ENCODE assay signal across 8 mouse cellular contexts in the genomic region with DNA sequence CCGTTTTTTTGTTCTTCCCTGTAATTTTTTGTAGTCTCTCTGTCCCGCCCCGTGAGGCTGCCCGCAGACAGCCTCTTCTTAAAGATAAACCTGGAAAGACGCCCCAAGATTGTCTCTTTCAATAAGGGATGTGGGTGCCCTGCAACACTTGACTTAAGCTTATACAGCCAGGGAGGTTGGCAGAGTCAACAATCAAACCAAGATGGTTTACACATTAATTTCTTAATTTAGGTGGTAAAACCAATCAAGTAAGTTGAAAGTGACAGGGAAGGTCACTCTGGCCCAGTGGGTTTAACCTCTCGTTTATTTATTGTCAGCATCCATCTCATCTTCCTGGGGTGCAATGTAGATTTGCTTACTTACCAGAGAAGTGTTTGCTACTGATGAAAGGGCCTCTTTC. TPM values are rescaled to one million over a fixed set of nuclear protein-coding genes. Genes with fewer than 3 reads are reported as not detected.
DNase-seq lines count a peak whose midpoint lies in the region; ATAC-seq and TF ChIP-seq lines count a peak whose summit lies in the region.

No protein-coding gene starts in this region.

- H3K4me2 ChIP-seq in heart, embryonic 15.5 days = peak overlapping the region; percentile 94

- H3K27ac ChIP-seq in heart, embryonic 15.5 days = peak overlapping the region; percentile 100
- no peak overlapping the region for H3K27ac ChIP-seq in ES-E14 (ENCODE audit: insufficient read depth, low read depth, low read length, poor library complexity, severe bottlenecking)
- H3K27ac ChIP-seq in hindbrain, embryonic 10.5 days = peak overlapping the region; percentile 94
- H3K27ac ChIP-seq in midbrain, embryonic 10.5 days (replicated peaks) = peak overlapping the region; percentile 96

- H3K27me3 ChIP-seq in heart, embryonic 15.5 days = no peaks in the 10 kb centered on the region
- H3K27me3 ChIP-seq in hindbrain, embryonic 10.5 days (ENCODE audit: insufficient read depth, poor library complexity, severe bottlenecking) = no peaks in the 10 kb centered on the region
- H3K27me3 ChIP-seq in midbrain, embryonic 10.5 days (ENCODE audit: low read depth, poor library complexity, severe bottlenecking) = no peaks in the 10 kb centered on the region; the same call in 1 of the 2 replicates

- in situ Hi-C loops in ES-E14 (cut with MboI; ENCODE audit: low sequenced_read_pairs in 2 of 2, unreplicated experiment in 2 of 2) = no loop called here

- DNase-seq in heart, postnatal 4 days = no peak
- DNase-seq in ES-E14 (ENCODE audit: low read depth, low spot score) = no peak
- DNase-seq in hindbrain, embryonic 10.5 days (ENCODE audit: low spot score) = no peak
- DNase-seq in midbrain, embryonic 10.5 days (ENCODE audit: low spot score) = no peak
- no peak for DNase-seq in left cerebral cortex, postnatal 4 days
- DNase-seq in left cerebral cortex, postnatal 10 days (ENCODE audit: extremely low spot score in 1 of 2, low spot score in 2 of 2) = no peak
- no peak for DNase-seq in thymus, postnatal 14 days

- intact Hi-C loops in left cerebral cortex, postnatal 4 days (cut with DNase I) = no loop called here
- intact Hi-C loops in left cerebral cortex, postnatal 10 days (cut with DNase I) = no loop called here

- H3K9ac ChIP-seq in heart, embryonic 15.5 days = peak overlapping the region; percentile 75
- peak overlapping the region; percentile 79; the same call in 1 of the 2 replicates for H3K9ac ChIP-seq in ES-E14 (ENCODE audit: insufficient read depth, low read depth, low read length, poor library complexity, severe bottlenecking)

- peaks cover 12% of the 10 kb centered on the region for H3K36me3 ChIP-seq in heart, embryonic 15.5 days
- no peaks in the 10 kb centered on the region for H3K36me3 ChIP-seq in ES-E14 (ENCODE audit: control insufficient read depth, insufficient read depth, low read length, poor library complexity, severe bottlenecking)
- peaks cover 18% of the 10 kb centered on the region for H3K36me3 ChIP-seq in hindbrain, embryonic 10.5 days
- peaks cover 20% of the 10 kb centered on the region for H3K36me3 ChIP-seq in midbrain, embryonic 10.5 days

- 3% methylated on average over 6 of the region's 6 CpGs for WGBS in heart, embryonic 15.5 days
- WGBS in hindbrain, embryonic 10.5 days = 6% methylated on average over 6 of the region's 6 CpGs
- WGBS in midbrain, embryonic 10.5 days = 6% methylated on average over 6 of the region's 6 CpGs

- ATAC-seq in heart, embryonic 15.5 days (replicated peaks; ENCODE audit: insufficient number of reproducible peaks, insufficient read depth, low FRiP score, low read depth) = no peak

- peak overlapping the region; percentile 76 for H3K4me3 ChIP-seq in heart, embryonic 15.5 days
- peak overlapping the region; percentile 81 to 97 for H3K4me3 ChIP-seq in ES-E14 (ENCODE audit: insufficient read depth in 1 of 2, low read depth in 1 of 2, low read length in 2 of 2, poor library complexity in 1 of 2, severe bottlenecking in 1 of 2)
- peak overlapping the region; percentile 82 for H3K4me3 ChIP-seq in hindbrain, embryonic 10.5 days
- peak overlapping the region; percentile 81 for H3K4me3 ChIP-seq in midbrain, embryonic 10.5 days

- H3K4me1 ChIP-seq in heart, embryonic 15.5 days (replicated peaks) = peaks cover 16% of the 10 kb centered on the region
- H3K4me1 ChIP-seq in ES-E14 (ENCODE audit: control insufficient read depth in 2 of 2, insufficient read depth in 2 of 2, low read length in 2 of 2, poor library complexity in 1 of 2) = peaks cover 0 to 3% of the 10 kb centered on the region in 2 experiments; a peak in 1 of 4 replicates
- H3K4me1 ChIP-seq in hindbrain, embryonic 10.5 days (replicated peaks) = peaks cover 21% of the 10 kb centered on the region
- peaks cover 27% of the 10 kb centered on the region for H3K4me1 ChIP-seq in midbrain, embryonic 10.5 days

- no peaks in the 10 kb centered on the region for H3K9me3 ChIP-seq in heart, embryonic 15.5 days (replicated peaks)
- no peaks in the 10 kb centered on the region for H3K9me3 ChIP-seq in ES-E14 (ENCODE audit: control insufficient read depth, insufficient read depth, low read depth, low read length)
- H3K9me3 ChIP-seq in hindbrain, embryonic 10.5 days = no peaks in the 10 kb centered on the region
- H3K9me3 ChIP-seq in midbrain, embryonic 10.5 days (replicated peaks) = no peaks in the 10 kb centered on the region

TF ChIP-seq in ES-E14, 5 proteins besides CTCF, POLR2A, EP300 and RAD21:
- TF ChIP-seq ZC3H11A (IDR thresholded peaks at IDR 0.05; ENCODE audit: borderline replicate concordance, low read depth, low read length) (no peak), CHD2 (IDR thresholded peaks at IDR 0.05; ENCODE audit: low read depth, low read length) (no peak), ZNF384 (IDR thresholded peaks at IDR 0.05; ENCODE audit: low read depth, low read length) (no peak), HCFC1 (IDR thresholded peaks at IDR 0.05; ENCODE audit: borderline replicate concordance, insufficient read depth, low read length) (no peak), MAFK (IDR thresholded peaks at IDR 0.05; ENCODE audit: insufficient read depth, low read depth, low read length) (no peak)

RNA-seq across cellular contexts. Expression of gene Tmco3, which starts 0.7 kb away (rescaled TPM):
- 26.1 and 33.6 TPM in 2 replicates for polyA plus RNA-seq in heart, embryonic 15.5 days (2015; fragmentation: Nextera tagmentation; extraction: Ambion mirVana)
- 10 to 100 TPM; 21.7 to 21.9 TPM for total RNA-seq in heart, postnatal 4 days (2021)
- total RNA-seq in ES-E14 (2012; rRNA removed) = 20.3 and 27.0 TPM in 2 replicates
- polyA plus RNA-seq in hindbrain, embryonic 10.5 days (2016; fragmentation: Nextera tagmentation; extraction: Ambion mirVana) = 35.6 and 40.9 TPM in 2 replicates
- 31.6 and 40.6 TPM in 2 replicates for polyA plus RNA-seq in midbrain, embryonic 10.5 days (2016; fragmentation: Nextera tagmentation; extraction: Ambion mirVana)
- 10 to 100 TPM; 38.4 to 42.9 TPM for total RNA-seq in left cerebral cortex, postnatal 4 days (2021)
- total RNA-seq in left cerebral cortex, postnatal 10 days (2021) = 10 to 100 TPM; 43.2 to 45.2 TPM

RNA-seq across cellular contexts. Expression of gene Dcun1d2, which starts 0.7 kb away (rescaled TPM):
- polyA plus RNA-seq in heart, embryonic 15.5 days (2015; fragmentation: Nextera tagmentation; extraction: Ambion mirVana) = 24.5 and 28.3 TPM in 2 replicates
- total RNA-seq in heart, postnatal 4 days (2021) = 10 to 100 TPM; 27.8 to 29.5 TPM
- 10.6 and 12.3 TPM in 2 replicates for total RNA-seq in ES-E14 (2012; rRNA removed)
- polyA plus RNA-seq in hindbrain, embryonic 10.5 days (2016; fragmentation: Nextera tagmentation; extraction: Ambion mirVana) = 25.3 and 27.6 TPM in 2 replicates
- 28.5 and 28.6 TPM in 2 replicates for polyA plus RNA-seq in midbrain, embryonic 10.5 days (2016; fragmentation: Nextera tagmentation; extraction: Ambion mirVana)
- total RNA-seq in left cerebral cortex, postnatal 4 days (2021) = 10 to 100 TPM; 27.6 to 31.2 TPM
- total RNA-seq in left cerebral cortex, postnatal 10 days (2021) = 10 to 100 TPM; 24.7 to 26.9 TPM

RNA-seq across cellular contexts. Expression of gene Adprhl1, which starts 34.7 kb away (rescaled TPM):
- 188 and 216 TPM in 2 replicates for polyA plus RNA-seq in heart, embryonic 15.5 days (2015; fragmentation: Nextera tagmentation; extraction: Ambion mirVana)
- 100 to 1,000 TPM; 376 to 389 TPM for total RNA-seq in heart, postnatal 4 days (2021)
- 0.31 and 0.32 TPM in 2 replicates for total RNA-seq in ES-E14 (2012; rRNA removed)
- polyA plus RNA-seq in hindbrain, embryonic 10.5 days (2016; fragmentation: Nextera tagmentation; extraction: Ambion mirVana) = 0.25 and 0.73 TPM in 2 replicates
- 0.19 TPM in 1 of 2 replicates, not detected in the other for polyA plus RNA-seq in midbrain, embryonic 10.5 days (2016; fragmentation: Nextera tagmentation; extraction: Ambion mirVana)
- 1 to 10 TPM; 1.8 to 1.9 TPM for total RNA-seq in left cerebral cortex, postnatal 4 days (2021)
- total RNA-seq in left cerebral cortex, postnatal 10 days (2021) = 1 to 10 TPM; 1.3 to 1.9 TPM

RNA-seq across cellular contexts. Expression of gene Tfdp1, which starts 49.9 kb away (rescaled TPM):
- 71.9 and 89.7 TPM in 2 replicates for polyA plus RNA-seq in heart, embryonic 15.5 days (2015; fragmentation: Nextera tagmentation; extraction: Ambion mirVana)
- 10 to 100 TPM; 74.4 to 82.5 TPM for total RNA-seq in heart, postnatal 4 days (2021)
- total RNA-seq in ES-E14 (2012; rRNA removed) = 97.9 and 110 TPM in 2 replicates
- polyA plus RNA-seq in hindbrain, embryonic 10.5 days (2016; fragmentation: Nextera tagmentation; extraction: Ambion mirVana) = 162 and 186 TPM in 2 replicates
- 184 and 201 TPM in 2 replicates for polyA plus RNA-seq in midbrain, embryonic 10.5 days (2016; fragmentation: Nextera tagmentation; extraction: Ambion mirVana)
- total RNA-seq in left cerebral cortex, postnatal 4 days (2021) = 10 to 100 TPM; 82.6 to 88.1 TPM
- 10 to 100 TPM; 63.1 to 65.1 TPM for total RNA-seq in left cerebral cortex, postnatal 10 days (2021)

Comparison
In these comparisons a context has a peak if more than half of its experiments do, and no peak if none do; other contexts are left out.
1. RNA of gene Adprhl1, which starts 34.7 kb away (total RNA-seq): 376 to 389 TPM in heart, postnatal 4 days; 1.8 to 1.9 TPM in left cerebral cortex, postnatal 4 days, 1.3 to 1.9 TPM in left cerebral cortex, postnatal 10 days and 0.31 to 0.32 TPM in ES-E14; every median in the first group is over 100 times any median in the second.
2. Peak in every context shown above with its lines, with median percentiles within 50 percentile points of each other: H3K4me3 ChIP-seq.